Mouse (Mus musculus) liver, embryonic 13.5 days (tissue): ENCODE results near the gene Rnf19b. TPM values are rescaled to one million over a fixed set of nuclear protein-coding genes. Genes with fewer than 3 reads are reported as not detected.
A peak's percentile ranks its signal among the peaks of the same experiment; 100 is the strongest.

Source experiments
- ATAC-seq: fragments of 200-750 bp; cut with Nextera tagmentation; 2 replicates; pipeline ENCODE4 v1.8.0; 2017; ENCODE audit warnings: low read depth, mild to moderate bottlenecking, moderate number of reproducible peaks, moderate library complexity
- DNase-seq: peaks from one replicate; pipeline ENCODE4 v3.0.0; 2022
- H3K27ac ChIP-seq: fragments of 300-500 bp; sonication (generic); 2 replicates; pipeline ENCODE4 v1.5.1; 2015; ENCODE audit warnings: moderate library complexity, mild to moderate bottlenecking, inconsistent platforms
- H3K27me3 ChIP-seq: fragments of 300-500 bp; sonication (generic); 2 replicates; pipeline ENCODE4 v1.6.1; 2015; ENCODE audit warnings: mild to moderate bottlenecking, inconsistent platforms
- H3K36me3 ChIP-seq: fragments of 300-500 bp; sonication (generic); 2 replicates; pipeline ENCODE4 v1.6.1; 2015; ENCODE audit warnings: mild to moderate bottlenecking, inconsistent platforms
- H3K4me1 ChIP-seq: fragments of 300-500 bp; sonication (generic); replicated peaks from 2 replicates; pipeline ENCODE4 v1.6.1; 2015; ENCODE audit warnings: inconsistent platforms
- H3K4me2 ChIP-seq: fragments of 300-500 bp; sonication (generic); 2 replicates; pipeline ENCODE4 v1.6.1; 2015; ENCODE audit warnings: inconsistent platforms, mild to moderate bottlenecking, moderate library complexity
- H3K4me3 ChIP-seq: fragments of 300-500 bp; sonication (generic); replicated peaks from 2 replicates; pipeline ENCODE4 v1.5.1; 2015; ENCODE audit warnings: mild to moderate bottlenecking, inconsistent platforms
- H3K9ac ChIP-seq: fragments of 300-500 bp; sonication (generic); 2 replicates; pipeline ENCODE4 v1.6.1; 2015; ENCODE audit warnings: mild to moderate bottlenecking, inconsistent platforms
- H3K9me3 ChIP-seq: fragments of 300-500 bp; sonication (generic); replicated peaks from 2 replicates; pipeline ENCODE4 v1.6.1; 2016; ENCODE audit warnings: inconsistent platforms
- WGBS: fragments of 180-500 bp; shearing (Covaris S2); methylation state at CpG from one replicate; pipeline ENCODE4 v1.1.7; 2015; ENCODE audit not compliant: insufficient replicate concordance; 5-methylcytosine and 5-hydroxymethylcytosine counted together
- polyA plus RNA-seq: library from polyadenylated mRNA; unstranded; fragments of >200 nt; fragmentation: Nextera tagmentation; extraction: Ambion mirVana; gene quantifications from 2 replicates; pipeline ENCODE4 v1.2.1, GENCODE M21; 2015

Rnf19b gene
- polyA plus RNA-seq, 1 experiment from 2014 or later = 4.8 TPM

DNA sequence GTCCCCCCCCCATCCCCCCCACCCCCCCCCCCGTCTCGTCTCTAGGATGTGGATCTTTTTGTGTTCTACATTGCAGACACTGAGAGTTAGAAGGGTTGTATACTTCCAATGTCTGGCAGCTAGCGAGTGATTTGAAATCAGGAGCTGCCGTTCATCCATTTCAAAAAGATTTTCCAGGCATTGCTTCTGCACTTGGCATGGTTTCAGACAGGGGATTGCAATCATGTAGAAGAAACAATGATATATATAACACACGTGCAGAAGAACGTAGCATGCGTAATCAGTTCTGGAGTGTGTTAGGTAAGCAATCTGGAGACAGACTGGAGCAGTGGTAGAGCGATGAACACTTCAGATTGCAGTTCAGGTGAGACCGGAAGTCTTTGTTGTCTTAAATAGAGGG, 64.0 kb downstream of the Rnf19b start:
- ATAC-seq (no peak), DNase-seq (no peak)
- Histone ChIP-seq H3K4me2 (no peak overlapping the region), H3K4me1 (peaks cover 22% of the 10 kb centered on the region), H3K36me3 (no peaks in the 10 kb centered on the region), H3K9me3 (no peaks in the 10 kb centered on the region), H3K27ac (no peak overlapping the region), H3K9ac (no peak overlapping the region), H3K4me3 (no peak overlapping the region), H3K27me3 (peaks cover 99% of the 10 kb centered on the region)
- 39% methylated on average over 9 of the region's 9 CpGs for WGBS

DNA sequence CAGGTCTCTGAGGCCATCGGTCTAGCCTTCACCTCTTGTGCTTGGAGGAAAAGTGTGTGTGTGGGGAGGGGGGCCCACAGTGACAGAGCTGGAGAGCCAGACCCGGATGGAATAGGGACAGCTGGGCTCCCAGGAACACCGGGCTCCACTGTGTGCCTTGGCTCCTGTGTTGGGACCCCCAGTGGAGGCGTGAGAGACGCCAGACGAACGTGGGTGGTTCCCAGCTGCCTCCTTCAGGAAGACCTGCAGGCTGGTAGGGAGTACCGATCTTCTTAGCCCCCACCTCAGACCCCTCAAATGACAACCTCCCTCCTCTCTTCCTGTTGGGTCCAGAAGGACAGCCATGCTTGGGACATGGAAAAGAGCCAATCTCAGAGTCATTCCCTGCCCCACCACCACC, 64.6 kb downstream of the Rnf19b start:
- H3K4me3 ChIP-seq = no peak overlapping the region
- DNase-seq (no peak), ATAC-seq (no peak)
- 14% methylated on average over 8 of the region's 8 CpGs for WGBS
- H3K36me3 ChIP-seq = no peaks in the 10 kb centered on the region
- H3K4me2 ChIP-seq = no peak overlapping the region
- H3K9ac ChIP-seq = no peak overlapping the region
- H3K27ac ChIP-seq = no peak overlapping the region
- H3K9me3 ChIP-seq = no peaks in the 10 kb centered on the region
- peaks cover 22% of the 10 kb centered on the region for H3K4me1 ChIP-seq
- peaks cover 97% of the 10 kb centered on the region for H3K27me3 ChIP-seq

DNA sequence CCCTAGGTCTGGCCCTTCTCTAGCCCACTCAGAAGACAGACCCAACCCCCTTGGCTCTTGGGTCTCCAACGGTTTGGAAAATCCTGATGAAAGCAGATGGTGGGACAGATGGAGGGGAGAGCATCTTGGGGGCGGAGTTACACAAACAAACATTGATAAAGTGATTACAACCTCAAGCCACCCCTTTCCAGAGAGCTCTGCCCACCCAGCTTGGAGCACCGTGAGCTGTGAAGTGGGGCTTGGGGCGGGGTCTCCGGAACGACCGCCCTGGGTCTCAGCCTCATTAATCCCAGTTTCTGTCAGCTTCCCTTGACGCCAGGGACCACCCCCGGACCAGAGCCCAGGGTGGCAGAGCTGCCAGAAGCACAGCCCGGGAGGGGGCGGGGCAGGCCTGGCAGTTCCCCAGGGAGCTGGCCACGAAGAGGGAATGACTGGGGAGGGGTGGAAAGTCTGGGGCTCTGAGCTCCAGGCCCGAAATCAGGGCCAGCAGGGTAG, 66.6 kb downstream of the Rnf19b start:
- no peak overlapping the region for H3K27ac ChIP-seq
- no peaks in the 10 kb centered on the region for H3K36me3 ChIP-seq
- ATAC-seq (no peak), DNase-seq (no peak)
- 9% methylated on average over 13 of the region's 13 CpGs for WGBS
- peak overlapping the region; percentile 44; the same call in 1 of the 2 replicates for H3K4me2 ChIP-seq
- H3K9me3 ChIP-seq = no peaks in the 10 kb centered on the region
- H3K27me3 ChIP-seq = peaks cover 94% of the 10 kb centered on the region
- peak overlapping the region; percentile 23; the same call in 1 of the 2 replicates for H3K4me3 ChIP-seq
- no peak overlapping the region for H3K9ac ChIP-seq
- H3K4me1 ChIP-seq = peaks cover 22% of the 10 kb centered on the region

DNA sequence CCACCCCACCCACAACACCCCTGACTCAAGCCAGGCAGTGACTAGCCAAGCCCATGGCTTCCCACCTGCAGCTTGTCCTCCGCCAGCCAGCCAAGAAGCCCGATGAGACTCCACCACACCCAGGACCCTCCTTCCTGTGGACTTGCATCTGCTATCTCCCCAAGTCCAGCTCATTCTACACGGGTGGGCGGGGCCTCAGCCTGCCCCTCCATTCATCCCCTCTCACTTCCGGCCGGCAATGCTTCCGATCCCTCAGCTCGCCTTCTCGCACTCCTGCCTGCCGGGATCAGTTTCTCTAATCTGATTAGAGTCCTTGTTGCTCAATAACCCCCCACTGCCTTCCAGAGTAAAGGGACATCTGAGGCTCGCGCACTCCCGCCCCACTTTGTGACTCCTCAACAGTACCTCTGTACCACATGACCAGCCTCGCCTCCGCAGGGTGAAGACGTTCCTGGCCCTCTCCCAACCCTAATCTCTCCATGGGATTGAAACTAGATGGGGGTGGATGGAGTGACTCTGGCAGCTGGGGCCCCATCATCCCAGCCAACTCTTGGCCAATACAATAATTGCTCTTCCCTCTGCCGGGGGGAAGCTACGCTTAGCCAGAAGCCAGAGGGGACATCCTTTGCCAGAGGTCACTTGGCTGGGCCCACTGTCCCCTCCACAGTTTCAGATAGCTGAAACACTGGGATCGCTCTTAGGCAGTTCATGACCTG, 67.8 kb downstream of the Rnf19b start:
- Histone ChIP-seq H3K27ac (no peak overlapping the region), H3K4me2 (peak overlapping the region; percentile 44), H3K4me3 (peak overlapping the region; percentile 23), H3K4me1 (peaks cover 31% of the 10 kb centered on the region), H3K9ac (no peak overlapping the region), H3K36me3 (no peaks in the 10 kb centered on the region), H3K9me3 (no peaks in the 10 kb centered on the region), H3K27me3 (peaks cover 89% of the 10 kb centered on the region)
- ATAC-seq (0 out of 2 replicates have a peak, but pooled peaks have one; percentile 16), DNase-seq (no peak)
- 10% methylated on average over 19 of the region's 19 CpGs for WGBS

DNA sequence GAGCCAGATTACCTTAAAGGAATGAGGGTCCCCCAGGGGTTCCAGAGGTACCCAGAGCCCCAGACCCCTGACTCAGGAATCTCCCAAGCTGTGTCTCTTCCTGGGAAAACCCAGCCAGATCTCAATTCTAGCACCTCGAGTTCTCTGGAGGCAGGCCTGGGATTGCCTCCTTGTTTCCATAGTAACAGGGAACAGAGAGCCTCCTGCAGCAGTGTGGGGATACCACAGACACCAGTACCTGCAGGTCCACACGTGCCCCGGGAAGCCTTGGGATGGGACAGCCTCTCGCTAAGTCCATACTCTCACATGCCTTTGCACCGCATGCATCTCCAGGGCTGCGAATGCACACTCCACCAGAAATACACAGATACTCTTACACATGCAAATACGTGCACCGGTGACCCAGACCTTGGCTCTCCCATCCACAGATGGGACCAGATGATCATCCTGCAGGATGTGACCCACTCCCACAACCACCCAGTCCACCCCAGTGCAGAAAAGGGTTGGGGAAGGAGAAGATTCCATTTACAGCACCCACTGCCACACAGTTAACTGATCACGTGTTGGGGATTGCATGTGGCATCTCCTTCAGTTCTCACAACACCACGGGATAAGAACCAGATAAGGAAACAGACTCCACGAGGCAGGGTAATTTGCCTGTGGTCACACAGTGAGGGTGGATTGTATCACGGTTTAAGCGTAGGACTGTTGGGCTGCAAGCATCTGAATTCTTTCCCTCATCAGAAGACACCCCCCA, 70.7 kb downstream of the Rnf19b start:
- Histone ChIP-seq H3K4me3 (no peak overlapping the region), H3K36me3 (no peaks in the 10 kb centered on the region), H3K27ac (no peak overlapping the region), H3K9me3 (no peaks in the 10 kb centered on the region), H3K4me1 (peaks cover 28% of the 10 kb centered on the region), H3K27me3 (peaks cover 86% of the 10 kb centered on the region), H3K4me2 (no peak overlapping the region), H3K9ac (no peak overlapping the region)
- 45% methylated on average over 13 of the region's 13 CpGs for WGBS
- DNase-seq = no peak
- ATAC-seq = no peak

DNA sequence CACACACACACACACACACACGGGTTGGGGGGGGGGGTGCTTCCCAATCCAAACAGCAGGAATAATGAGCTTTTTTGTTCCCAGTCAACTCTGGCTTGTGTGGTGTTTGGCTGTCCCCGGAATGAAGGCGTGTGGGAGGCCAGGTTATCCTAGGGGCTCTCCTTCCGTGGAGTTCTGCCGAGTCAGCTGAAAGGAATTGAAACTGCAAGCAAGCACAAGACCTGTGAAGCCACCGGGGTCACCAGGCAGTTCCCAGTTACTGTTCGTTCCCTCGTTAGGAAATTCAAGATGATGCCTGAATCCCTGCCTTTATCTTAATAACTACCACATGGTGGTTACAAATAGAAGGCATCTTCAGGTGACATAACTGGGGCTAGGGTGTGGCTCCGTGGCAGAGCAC, 71.3 kb downstream of the Rnf19b start:
- no peak for DNase-seq
- no peak overlapping the region for H3K4me3 ChIP-seq
- H3K36me3 ChIP-seq = no peaks in the 10 kb centered on the region
- 50% methylated on average over 9 of the region's 9 CpGs for WGBS
- ATAC-seq = no peak
- H3K4me1 ChIP-seq = peaks cover 28% of the 10 kb centered on the region
- no peak overlapping the region for H3K27ac ChIP-seq
- peaks cover 86% of the 10 kb centered on the region for H3K27me3 ChIP-seq
- no peak overlapping the region for H3K4me2 ChIP-seq
- no peak overlapping the region for H3K9ac ChIP-seq
- no peaks in the 10 kb centered on the region for H3K9me3 ChIP-seq

DNA sequence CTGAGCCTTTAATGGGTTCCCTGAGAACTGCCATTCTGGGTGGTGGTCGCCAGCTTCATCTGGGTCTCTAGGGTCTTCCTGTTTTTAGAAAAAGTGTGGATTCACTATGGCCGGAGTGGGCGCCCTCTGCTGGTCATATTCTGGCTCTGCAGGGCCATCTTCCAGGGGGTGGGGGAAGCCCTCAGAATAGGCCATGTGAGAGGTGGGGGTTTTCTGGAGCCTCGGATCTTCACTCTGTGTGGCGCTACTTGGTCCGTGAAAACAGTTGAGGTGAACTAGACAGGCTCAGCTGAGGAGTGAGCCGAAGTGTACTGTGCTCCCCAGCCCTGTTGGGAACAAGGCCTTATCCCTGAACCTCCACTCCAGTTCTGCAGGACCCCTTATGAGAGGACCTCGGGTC, 72.1 kb downstream of the Rnf19b start:
- peaks cover 86% of the 10 kb centered on the region for H3K27me3 ChIP-seq
- no peak overlapping the region for H3K9ac ChIP-seq
- peak; percentile 15; the same call in 1 of the 2 replicates for ATAC-seq
- H3K4me2 ChIP-seq = peak overlapping the region; percentile 51
- 3% methylated on average over 8 of the region's 8 CpGs for WGBS
- H3K27ac ChIP-seq = no peak overlapping the region
- H3K9me3 ChIP-seq = no peaks in the 10 kb centered on the region
- 0 out of 2 replicates have a peak overlapping the region, but pooled peaks have one; percentile 28 for H3K4me3 ChIP-seq
- no peaks in the 10 kb centered on the region for H3K36me3 ChIP-seq
- DNase-seq = no peak
- H3K4me1 ChIP-seq = peaks cover 29% of the 10 kb centered on the region

DNA sequence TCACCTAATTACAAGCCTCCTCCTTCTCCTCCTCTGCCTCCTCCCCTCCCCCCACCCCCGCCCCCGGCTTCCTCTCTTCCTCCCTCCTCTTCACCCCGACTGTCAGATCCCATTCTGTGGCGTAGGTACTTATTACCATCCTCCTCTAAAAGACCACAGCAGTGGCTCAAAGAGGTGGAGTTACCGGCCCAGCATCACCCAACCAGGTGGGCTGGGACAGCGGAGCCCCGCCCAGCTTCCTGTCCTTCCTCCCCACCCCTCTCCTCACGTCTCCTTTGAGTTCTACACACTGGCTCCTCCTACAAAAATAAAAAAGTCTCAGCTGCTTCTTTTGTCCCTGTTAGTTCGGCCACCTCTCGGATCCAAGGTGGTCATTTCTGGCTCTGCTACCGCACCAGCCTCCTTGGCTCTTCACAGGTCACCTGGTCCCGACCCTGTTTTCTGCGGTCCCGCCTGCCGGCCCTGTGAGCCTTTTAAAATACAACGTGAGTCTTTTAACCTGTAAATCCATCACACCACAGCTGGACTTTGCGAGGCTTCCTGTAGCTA, 72.8 kb downstream of the Rnf19b start:
- DNase-seq = no peak
- Histone ChIP-seq H3K4me3 (peak overlapping the region; percentile 28), H3K27me3 (peaks cover 86% of the 10 kb centered on the region)

DNA sequence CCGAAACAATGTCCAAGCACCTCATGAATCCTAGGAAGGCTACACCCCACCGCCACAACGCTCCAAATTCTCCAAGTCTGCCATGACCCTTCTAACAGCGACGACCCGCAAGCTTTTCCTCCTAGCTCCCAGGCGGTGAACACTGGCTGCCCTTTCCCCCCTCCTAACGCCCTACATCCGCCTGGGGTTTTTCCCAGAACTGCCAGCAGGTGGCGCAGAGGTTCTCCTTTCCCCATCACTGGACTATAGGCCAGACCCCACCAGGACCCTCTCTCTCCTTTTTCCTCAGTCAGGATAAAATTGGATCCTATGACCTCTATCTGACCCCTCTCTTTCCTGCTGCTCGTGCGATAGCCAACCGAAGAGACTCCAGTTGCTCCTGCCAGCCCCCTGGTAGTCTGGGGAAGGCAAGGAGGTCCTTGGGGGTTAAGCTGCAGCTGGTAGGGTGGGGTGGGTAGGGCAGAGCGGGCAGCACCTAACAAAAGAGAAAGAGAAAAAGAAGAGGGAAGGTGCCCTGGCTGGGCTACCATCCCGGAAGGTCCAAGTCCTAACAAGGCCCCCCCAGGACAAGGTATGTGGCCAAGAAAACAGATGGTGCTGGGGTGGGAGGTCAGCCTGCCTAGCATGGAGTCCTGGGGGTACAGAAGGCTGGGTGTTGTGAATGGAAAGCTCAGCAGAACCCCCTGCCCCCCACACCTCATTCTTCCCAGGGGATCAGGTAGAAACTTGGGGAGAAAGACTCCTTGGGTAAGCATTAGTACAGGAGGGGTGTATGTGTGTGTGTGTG, 76.9 kb downstream of the Rnf19b start:
- DNase-seq (peak; percentile 48), ATAC-seq (no peak)
- no peaks in the 10 kb centered on the region for H3K9me3 ChIP-seq
- WGBS = 8% methylated on average over 15 of the region's 15 CpGs
- H3K4me3 ChIP-seq = no peak overlapping the region
- H3K4me2 ChIP-seq = peak overlapping the region; percentile 23; the same call in 1 of the 2 replicates
- H3K36me3 ChIP-seq = no peaks in the 10 kb centered on the region
- H3K4me1 ChIP-seq = peaks cover 56% of the 10 kb centered on the region
- no peak overlapping the region for H3K27ac ChIP-seq
- peaks cover 88% of the 10 kb centered on the region for H3K27me3 ChIP-seq
- no peak overlapping the region; the same call in 1 of the 2 replicates for H3K9ac ChIP-seq

More for the DNA sequence above, 72.8 kb downstream of the Rnf19b start:
- Histone ChIP-seq H3K36me3 (no peaks in the 10 kb centered on the region), H3K9ac (no peak overlapping the region), H3K4me1 (peaks cover 23% of the 10 kb centered on the region), H3K27ac (no peak overlapping the region), H3K9me3 (no peaks in the 10 kb centered on the region), H3K4me2 (peak overlapping the region; percentile 51)
- ATAC-seq = no peak; the same call in 1 of the 2 replicates
- 8% methylated on average over 17 of the region's 17 CpGs for WGBS
